Mouse (Mus musculus): ENCODE results near the gene Anxa6.
A peak's percentile ranks its signal among the peaks of the same experiment; 100 is the strongest.

Gene Anxa6

DNA sequence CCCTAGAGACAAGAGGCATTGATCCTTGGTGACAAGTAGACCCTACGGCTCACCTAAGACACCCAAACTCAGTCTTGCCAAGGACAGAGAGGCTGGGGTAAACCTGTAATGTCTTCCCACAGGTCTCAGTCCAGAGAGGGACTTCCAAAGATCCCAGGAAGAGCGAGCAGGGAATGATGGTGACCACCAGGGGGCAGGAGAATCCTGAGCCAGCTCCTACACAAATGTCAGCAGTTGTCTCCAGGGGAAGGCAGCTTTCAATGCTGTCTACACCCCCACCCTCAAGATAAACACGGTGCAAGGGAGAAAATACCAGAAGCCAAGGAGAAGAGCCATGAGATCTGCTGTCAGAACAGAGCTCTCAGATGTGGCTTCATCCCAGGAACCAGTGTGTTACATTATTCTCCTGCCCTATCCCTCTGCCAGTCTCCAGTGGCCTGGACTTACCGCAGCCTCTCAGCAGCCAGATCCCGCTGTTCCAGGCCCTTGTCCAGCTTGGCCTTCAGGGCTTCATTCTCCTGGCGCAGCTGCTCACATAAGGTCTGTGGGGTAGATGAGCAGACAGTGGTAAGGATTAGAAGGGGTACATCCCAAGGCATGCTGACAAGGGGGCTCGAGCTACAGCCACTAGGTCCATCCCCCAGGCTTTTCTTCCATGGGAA, 102.8 kb downstream of the Anxa6 start:
- peak; percentile 61 for DNase-seq (ENCODE audit: low read depth, low spot score)

DNA sequence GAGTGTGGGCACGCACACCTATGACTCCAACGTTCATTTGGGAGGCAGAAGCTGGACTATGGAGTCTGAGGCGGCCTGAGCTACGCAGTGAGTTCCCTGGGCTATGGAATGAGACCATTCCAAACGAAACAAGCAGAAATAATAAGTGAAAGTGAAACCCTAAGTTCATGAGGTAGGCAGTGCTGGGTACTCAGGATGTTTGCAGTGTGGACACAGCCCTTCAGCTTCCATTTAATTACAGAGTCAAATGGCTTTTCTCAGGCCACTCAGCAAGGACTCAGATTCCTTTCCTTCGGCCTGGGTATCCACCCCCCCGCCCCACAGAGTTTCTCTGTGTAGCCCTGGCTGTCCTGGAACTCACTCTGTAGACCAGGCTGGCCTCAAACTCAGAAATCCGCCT, 103.5 kb downstream of the Anxa6 start:
- DNase-seq (ENCODE audit: low read depth, low spot score): no peak

DNA sequence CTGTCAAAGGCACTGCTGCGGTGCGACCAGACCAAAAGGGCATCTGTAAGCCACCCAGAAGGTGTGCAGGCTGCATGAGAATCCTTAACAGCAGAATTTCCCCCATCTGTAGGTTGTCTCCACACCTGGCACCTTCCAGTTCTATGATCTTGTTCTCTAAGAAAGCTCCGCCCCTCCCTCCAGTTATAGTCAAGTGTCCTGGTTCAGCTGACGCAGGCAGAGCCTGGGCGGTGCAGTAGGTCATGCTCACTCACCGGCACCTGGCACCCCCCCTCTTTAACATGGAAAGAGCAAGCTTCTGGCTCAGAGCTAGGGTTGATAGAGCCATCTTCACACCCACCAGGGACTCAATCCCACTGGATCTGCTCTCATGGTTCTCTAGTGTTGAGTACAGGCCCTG, 104.0 kb downstream of the Anxa6 start:
- DNase-seq (ENCODE audit: low read depth, low spot score): no peak

Data from CD4-positive, CD25-positive, alpha-beta regulatory T cell, adult 2 months (primary cell).